Mouse (Mus musculus) midbrain, embryonic 11.5 days (tissue): ENCODE results near the gene Morf4l2. TPM values are rescaled to one million over a fixed set of nuclear protein-coding genes. Genes with fewer than 3 reads are reported as not detected.
A peak's percentile ranks its signal among the peaks of the same experiment; 100 is the strongest.

Experiments
- ATAC-seq: fragments of 200-750 bp; cut with Nextera tagmentation; 2 replicates; pipeline ENCODE4 v1.8.0; 2017; ENCODE audit warnings: moderate TSS enrichment, moderate library complexity; ENCODE audit not compliant: low FRiP score
- DNase-seq: peaks from one replicate; pipeline ENCODE4 v3.0.0; 2015; ENCODE audit warnings: low spot score; ENCODE audit errors: missing footprints
- H3K27ac ChIP-seq: fragments of 300-500 bp; sonication (generic); 2 replicates; pipeline ENCODE4 v1.5.1; 2014; ENCODE audit warnings: low read depth, low read length
- H3K27me3 ChIP-seq: fragments of 300-500 bp; sonication (generic); 2 replicates; pipeline ENCODE4 v1.6.1; 2014; ENCODE audit warnings: mild to moderate bottlenecking, low read length, moderate library complexity, mixed read lengths; ENCODE audit not compliant: control insufficient read depth, insufficient read depth
- H3K36me3 ChIP-seq: fragments of 300-500 bp; sonication (generic); 2 replicates; pipeline ENCODE4 v1.6.1; 2014; ENCODE audit warnings: mild to moderate bottlenecking, low read length, moderate library complexity, mixed read lengths; ENCODE audit not compliant: control insufficient read depth, insufficient read depth
- H3K4me1 ChIP-seq: fragments of 300-500 bp; sonication (generic); 2 replicates; pipeline ENCODE4 v1.6.1; 2014; ENCODE audit warnings: low read length; ENCODE audit not compliant: control insufficient read depth, insufficient read depth
- H3K4me2 ChIP-seq: fragments of 300-500 bp; sonication (generic); 2 replicates; pipeline ENCODE4 v1.6.1; 2014; ENCODE audit warnings: mild to moderate bottlenecking, moderate library complexity
- H3K4me3 ChIP-seq: fragments of 300-500 bp; sonication (generic); 2 replicates; pipeline ENCODE4 v1.5.1; 2014; ENCODE audit warnings: low read depth, low read length
- H3K9ac ChIP-seq: fragments of 300-500 bp; sonication (generic); 2 replicates; pipeline ENCODE4 v1.6.1; 2014; ENCODE audit warnings: low read length
- H3K9me3 ChIP-seq: fragments of 300-500 bp; sonication (generic); 2 replicates; pipeline ENCODE4 v1.6.1; 2016; ENCODE audit warnings: low read length; ENCODE audit not compliant: control insufficient read depth
- WGBS: fragments of 180-500 bp; shearing (Covaris S2); extraction: QIAGEN DNeasy Blood & Tissue Kit; methylation state at CpG from one replicate; pipeline ENCODE4 v1.1.7; 2014; 5-methylcytosine and 5-hydroxymethylcytosine counted together
- polyA plus RNA-seq: library from polyadenylated mRNA; unstranded; fragments of >200 nt; fragmentation: Nextera tagmentation; extraction: Ambion mirVana; gene quantifications from 2 replicates; pipeline ENCODE4 v1.2.1, GENCODE M21; 2014

The Morf4l2 gene
- 669 and 699 TPM in 2 replicates for polyA plus RNA-seq

- peak within 1 kb of the TSS; percentile 64; the same call in 1 of the 2 replicates for H3K9ac ChIP-seq
- H3K36me3 ChIP-seq, result no peaks in the 10 kb centered on the region
Measured at GRCm38 (mm10) chrX:136743459-136743858, at the start of gene Morf4l2. Morf4l2 (minus strand) TSS chrX:136743690.

GRCm38 (mm10) chrX:136789446-136789845 lies 46.0 kb upstream of the Morf4l2 start:
- Histone ChIP-seq H3K9me3 (no peaks in the 10 kb centered on the region), H3K27ac (no peak overlapping the region), H3K4me3 (no peak overlapping the region), H3K27me3 (peaks cover 2% of the 10 kb centered on the region; the same call in 1 of the 2 replicates), H3K9ac (no peak overlapping the region), H3K36me3 (no peaks in the 10 kb centered on the region), H3K4me1 (no peaks in the 10 kb centered on the region), H3K4me2 (no peak overlapping the region)
- no peak for DNase-seq
- WGBS, result 82% methylated on average over 4 of the region's 4 CpGs
- no peak for ATAC-seq

More at GRCm38 (mm10) chrX:136743459-136743858, at the start of gene Morf4l2:
- ATAC-seq, result no peak
- H3K4me3 ChIP-seq, result no peak within 1 kb of the TSS
- H3K27me3 ChIP-seq, result no peaks in the 10 kb centered on the region
- peaks cover 3% of the 10 kb centered on the region; the same call in 1 of the 2 replicates for H3K4me1 ChIP-seq
- H3K4me2 ChIP-seq, result peak within 1 kb of the TSS; percentile 46
- H3K27ac ChIP-seq, result peak within 1 kb of the TSS; percentile 80; the same call in 1 of the 2 replicates
- WGBS, result 88% methylated on average over 12 of the region's 12 CpGs
- no peaks in the 10 kb centered on the region for H3K9me3 ChIP-seq
- no peak for DNase-seq

GRCm38 (mm10) chrX:136780041-136780440 lies 36.6 kb upstream of the Morf4l2 start, which contains the start of gene Glra4:
Glra4 (minus strand) TSS chrX:136780141.
- no peak for ATAC-seq
- no peaks in the 10 kb centered on the region for H3K4me1 ChIP-seq
- H3K4me2 ChIP-seq, result no peak within 1 kb of the TSS
- H3K9me3 ChIP-seq, result no peaks in the 10 kb centered on the region
- no peaks in the 10 kb centered on the region for H3K27me3 ChIP-seq
- DNase-seq, result no peak
- H3K36me3 ChIP-seq, result no peaks in the 10 kb centered on the region
- H3K4me3 ChIP-seq, result no peak within 1 kb of the TSS
- WGBS, result 75% methylated on average over 3 of the region's 3 CpGs
- no peak within 1 kb of the TSS for H3K27ac ChIP-seq
- H3K9ac ChIP-seq, result no peak within 1 kb of the TSS

GRCm38 (mm10) chrX:136779262-136779661 lies 35.8 kb upstream of the Morf4l2 start:
- H3K4me1 ChIP-seq, result no peaks in the 10 kb centered on the region
- DNase-seq, result no peak
- H3K27me3 ChIP-seq, result no peaks in the 10 kb centered on the region
- no peak overlapping the region for H3K4me3 ChIP-seq
- no peaks in the 10 kb centered on the region for H3K36me3 ChIP-seq
- H3K9ac ChIP-seq, result no peak overlapping the region
- no peak for ATAC-seq
- 64% methylated on average over 2 of the region's 2 CpGs for WGBS
- no peak overlapping the region for H3K27ac ChIP-seq
- H3K9me3 ChIP-seq, result no peaks in the 10 kb centered on the region
- no peak overlapping the region for H3K4me2 ChIP-seq

GRCm38 (mm10) chrX:136778046-136778445 lies 34.6 kb upstream of the Morf4l2 start:
- no peaks in the 10 kb centered on the region for H3K27me3 ChIP-seq
- H3K4me2 ChIP-seq, result no peak overlapping the region
- no peak overlapping the region for H3K4me3 ChIP-seq
- 83% methylated on average over 3 of the region's 3 CpGs for WGBS
- H3K27ac ChIP-seq, result no peak overlapping the region
- ATAC-seq (no peak), DNase-seq (no peak)
- H3K4me1 ChIP-seq, result no peaks in the 10 kb centered on the region
- no peaks in the 10 kb centered on the region for H3K9me3 ChIP-seq
- no peaks in the 10 kb centered on the region for H3K36me3 ChIP-seq
- no peak overlapping the region for H3K9ac ChIP-seq

GRCm38 (mm10) chrX:136773035-136773434 lies 29.5 kb upstream of the Morf4l2 start:
- no peaks in the 10 kb centered on the region for H3K36me3 ChIP-seq
- H3K4me1 ChIP-seq, result no peaks in the 10 kb centered on the region
- H3K4me3 ChIP-seq, result no peak overlapping the region
- WGBS, result 82% methylated on average over 1 of the region's 1 CpGs
- H3K4me2 ChIP-seq, result no peak overlapping the region
- H3K9ac ChIP-seq, result no peak overlapping the region
- H3K27ac ChIP-seq, result no peak overlapping the region
- H3K27me3 ChIP-seq, result no peaks in the 10 kb centered on the region
- DNase-seq, result no peak
- no peak for ATAC-seq
- no peaks in the 10 kb centered on the region for H3K9me3 ChIP-seq

GRCm38 (mm10) chrX:136761103-136762074 lies 17.9 kb upstream of the Morf4l2 start:
- Histone ChIP-seq H3K36me3 (no peaks in the 10 kb centered on the region), H3K4me3 (no peak overlapping the region), H3K27me3 (no peaks in the 10 kb centered on the region), H3K9me3 (no peaks in the 10 kb centered on the region), H3K4me1 (no peaks in the 10 kb centered on the region), H3K4me2 (no peak overlapping the region), H3K9ac (no peak overlapping the region), H3K27ac (no peak overlapping the region)
- 67% methylated on average over 11 of the region's 11 CpGs for WGBS
- DNase-seq (peak; percentile 86), ATAC-seq (peak; percentile 55; the same call in 1 of the 2 replicates)

- Histone ChIP-seq H3K4me1 (no peaks in the 10 kb centered on the region), H3K27me3 (no peaks in the 10 kb centered on the region), H3K9me3 (no peaks in the 10 kb centered on the region), H3K27ac (no peak overlapping the region), H3K4me3 (no peak overlapping the region), H3K9ac (no peak overlapping the region), H3K36me3 (no peaks in the 10 kb centered on the region), H3K4me2 (no peak overlapping the region)
- DNase-seq (no peak), ATAC-seq (no peak)
- WGBS, result 92% methylated on average over 3 of the region's 3 CpGs
Measured at GRCm38 (mm10) chrX:136755464-136755863, 12.0 kb upstream of the Morf4l2 start.

GRCm38 (mm10) chrX:136749329-136749728 lies 5.8 kb upstream of the Morf4l2 start:
- H3K4me1 ChIP-seq, result no peaks in the 10 kb centered on the region
- no peak overlapping the region for H3K9ac ChIP-seq
- no peak for DNase-seq
- H3K9me3 ChIP-seq, result no peaks in the 10 kb centered on the region
- H3K27ac ChIP-seq, result no peak overlapping the region
- no peak overlapping the region for H3K4me3 ChIP-seq
- ATAC-seq, result no peak
- WGBS, result 87% methylated on average over 4 of the region's 4 CpGs
- H3K36me3 ChIP-seq, result no peaks in the 10 kb centered on the region
- H3K4me2 ChIP-seq, result no peak overlapping the region
- no peaks in the 10 kb centered on the region for H3K27me3 ChIP-seq
